Mouse (Mus musculus): Measurements from ENCODE around the gene Pik3ca. TPM values are rescaled to one million over a fixed set of nuclear protein-coding genes. Genes with fewer than 3 reads are reported as not detected.

Pik3ca gene
- polyA plus RNA-seq, 1 experiment from 2014 or later = 3.4 TPM

DNA sequence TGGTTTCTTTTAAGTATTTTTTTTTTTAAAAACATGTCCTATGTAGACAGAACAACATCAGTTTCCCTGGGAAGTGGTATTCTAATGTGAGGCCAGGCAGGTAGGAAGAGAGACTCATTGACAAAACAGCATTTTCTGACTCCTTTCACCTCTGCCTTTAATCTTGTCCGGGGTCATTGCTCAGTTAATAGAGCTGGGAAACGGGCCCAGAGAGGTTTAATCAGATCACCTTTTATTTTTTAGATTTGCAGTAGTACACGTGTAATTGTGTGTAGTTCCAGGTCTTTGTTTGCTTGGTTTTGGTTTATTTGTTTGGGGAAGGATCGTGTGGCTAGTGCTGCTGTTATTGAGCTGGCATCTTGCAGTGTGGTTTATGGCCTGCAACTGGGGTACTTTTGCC, 1.9 kb downstream of the Pik3ca start:
- no peaks in the 10 kb centered on the region for H3K36me3 ChIP-seq (replicated peaks; ENCODE audit: insufficient read depth, low read length)
- no peak overlapping the region for H3K9ac ChIP-seq (replicated peaks)
- no peak overlapping the region for H3K27ac ChIP-seq (ENCODE audit: low read depth)
- TF ChIP-seq CTCF (IDR thresholded peaks at IDR 0.05; ENCODE audit: low read depth) = no peak
- no peak for TF ChIP-seq EP300 (IDR thresholded peaks at IDR 0.05; ENCODE audit: low read depth)
- H3K27me3 ChIP-seq (ENCODE audit: insufficient read depth, low read length) = no peaks in the 10 kb centered on the region
- ATAC-seq = no peak
- DNase-seq = no peak
- 43% methylated on average over 4 of the region's 4 CpGs for WGBS (ENCODE audit: insufficient replicate concordance)
- no peaks in the 10 kb centered on the region for H3K9me3 ChIP-seq (ENCODE audit: low read length)
- H3K4me2 ChIP-seq (ENCODE audit: low read depth, low read length) = no peak overlapping the region
- peaks cover 32% of the 10 kb centered on the region for H3K4me1 ChIP-seq (ENCODE audit: insufficient read depth)
- H3K4me3 ChIP-seq (ENCODE audit: low read depth, low read length) = no peak overlapping the region

DNA sequence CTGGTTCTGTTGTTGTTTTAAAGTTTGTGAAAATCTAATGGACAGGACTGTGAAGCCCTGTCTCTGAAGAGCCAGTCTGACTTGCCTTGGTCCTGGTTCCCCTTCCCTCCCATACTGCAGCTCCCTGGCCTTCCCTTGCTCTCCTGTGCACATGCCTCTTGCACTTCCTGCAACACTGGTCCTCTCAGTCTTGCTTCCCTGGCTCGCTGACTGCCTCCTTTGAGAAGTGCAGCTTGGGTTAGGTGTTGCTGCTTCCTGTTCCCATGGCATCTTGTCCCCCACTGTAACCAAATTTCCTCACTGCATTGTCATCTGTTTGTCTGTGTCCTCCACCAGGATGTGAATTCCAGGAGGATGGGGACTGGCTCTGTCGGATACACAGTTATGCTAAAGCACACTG, 2.5 kb downstream of the Pik3ca start:
- no peak for ATAC-seq
- no peak for DNase-seq
- Histone ChIP-seq H3K27me3 (ENCODE audit: insufficient read depth, low read length) (no peaks in the 10 kb centered on the region), H3K27ac (ENCODE audit: low read depth) (no peak overlapping the region), H3K9me3 (ENCODE audit: low read length) (no peaks in the 10 kb centered on the region), H3K4me1 (ENCODE audit: insufficient read depth) (peaks cover 29% of the 10 kb centered on the region), H3K9ac (replicated peaks) (no peak overlapping the region), H3K4me3 (ENCODE audit: low read depth, low read length) (no peak overlapping the region), H3K4me2 (ENCODE audit: low read depth, low read length) (no peak overlapping the region), H3K36me3 (replicated peaks; ENCODE audit: insufficient read depth, low read length) (no peaks in the 10 kb centered on the region)
- 70% methylated on average over 2 of the region's 2 CpGs for WGBS (ENCODE audit: insufficient replicate concordance)
- TF ChIP-seq EP300 (IDR thresholded peaks at IDR 0.05; ENCODE audit: low read depth) = no peak
- TF ChIP-seq CTCF (IDR thresholded peaks at IDR 0.05; ENCODE audit: low read depth) = no peak

DNA sequence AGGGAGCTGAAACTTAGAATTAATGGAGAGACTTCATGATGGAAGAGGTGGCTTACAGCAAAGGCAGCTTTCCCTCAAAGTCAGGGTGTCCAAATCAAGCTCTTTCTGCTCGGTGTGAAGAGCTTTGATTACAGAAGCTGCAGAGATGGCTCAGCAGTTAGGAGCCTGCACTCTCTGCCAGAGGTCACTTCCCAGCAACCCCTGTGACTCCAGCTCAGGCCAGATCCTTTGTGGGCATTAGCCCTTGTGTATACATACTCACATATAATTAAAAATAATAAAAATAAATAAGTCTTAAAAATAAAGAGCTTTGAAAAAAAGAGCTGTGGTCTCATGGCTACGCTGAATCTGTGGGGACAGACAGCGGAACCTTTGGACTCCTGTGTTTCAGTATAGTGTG, 4.1 kb downstream of the Pik3ca start:
- no peak overlapping the region for H3K27ac ChIP-seq (ENCODE audit: low read depth)
- H3K4me3 ChIP-seq (ENCODE audit: low read depth, low read length) = no peak overlapping the region
- ATAC-seq (no peak), DNase-seq (no peak)
- H3K4me2 ChIP-seq (ENCODE audit: low read depth, low read length) = no peak overlapping the region
- peaks cover 29% of the 10 kb centered on the region for H3K4me1 ChIP-seq (ENCODE audit: insufficient read depth)
- H3K36me3 ChIP-seq (replicated peaks; ENCODE audit: insufficient read depth, low read length) = no peaks in the 10 kb centered on the region
- no peaks in the 10 kb centered on the region for H3K27me3 ChIP-seq (ENCODE audit: insufficient read depth, low read length)
- H3K9me3 ChIP-seq (ENCODE audit: low read length) = no peaks in the 10 kb centered on the region
- TF ChIP-seq CTCF (IDR thresholded peaks at IDR 0.05; ENCODE audit: low read depth) = no peak
- TF ChIP-seq EP300 (IDR thresholded peaks at IDR 0.05; ENCODE audit: low read depth) = no peak
- 61% methylated on average over 3 of the region's 3 CpGs for WGBS (ENCODE audit: insufficient replicate concordance)
- H3K9ac ChIP-seq (replicated peaks) = no peak overlapping the region

DNA sequence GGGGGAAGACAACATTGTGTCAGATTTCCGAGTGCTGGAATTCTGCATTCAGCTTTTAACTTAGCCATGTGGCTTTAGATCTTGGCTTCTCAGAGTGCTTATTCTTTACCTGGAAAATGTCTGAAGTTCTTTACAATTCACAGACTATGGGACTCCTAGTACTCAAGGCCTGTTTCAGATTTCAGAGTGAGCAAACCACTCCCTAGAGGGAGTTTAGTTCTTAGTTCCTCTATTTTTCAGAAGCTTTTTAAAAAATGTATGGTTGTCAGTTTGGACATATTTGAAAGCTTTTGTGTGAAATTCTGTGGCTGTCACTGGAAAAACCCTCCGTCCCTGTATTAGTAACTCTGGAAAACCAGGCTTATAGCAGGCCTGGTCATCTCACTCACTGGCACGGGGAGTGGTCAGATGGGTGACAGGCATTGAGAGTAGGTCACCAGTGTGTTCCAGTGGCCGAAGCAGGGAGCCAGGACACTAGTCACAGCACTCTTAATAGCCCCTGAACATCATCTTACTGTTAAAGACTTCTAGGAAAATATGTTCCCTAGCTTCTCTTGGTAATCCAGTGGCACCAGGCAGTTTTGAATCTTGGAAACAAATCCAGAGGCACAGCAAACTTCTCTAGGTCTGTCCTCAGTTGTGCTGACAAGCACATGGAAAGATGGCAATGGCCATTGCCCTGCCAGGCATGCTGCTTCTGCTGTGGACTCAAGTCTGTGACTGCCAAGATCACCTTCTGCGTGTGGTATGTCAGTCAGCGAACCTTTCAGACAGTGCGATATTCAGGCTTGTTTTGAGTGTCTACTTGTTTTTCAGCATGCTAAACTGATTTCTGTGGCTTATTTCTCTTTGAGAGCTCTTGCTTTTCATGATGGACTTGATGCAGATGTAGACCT, 5.8 kb downstream of the Pik3ca start:
- DNase-seq = no peak
- TF ChIP-seq CTCF (IDR thresholded peaks at IDR 0.05; ENCODE audit: low read depth) = no peak
- no peak for TF ChIP-seq EP300 (IDR thresholded peaks at IDR 0.05; ENCODE audit: low read depth)

DNA sequence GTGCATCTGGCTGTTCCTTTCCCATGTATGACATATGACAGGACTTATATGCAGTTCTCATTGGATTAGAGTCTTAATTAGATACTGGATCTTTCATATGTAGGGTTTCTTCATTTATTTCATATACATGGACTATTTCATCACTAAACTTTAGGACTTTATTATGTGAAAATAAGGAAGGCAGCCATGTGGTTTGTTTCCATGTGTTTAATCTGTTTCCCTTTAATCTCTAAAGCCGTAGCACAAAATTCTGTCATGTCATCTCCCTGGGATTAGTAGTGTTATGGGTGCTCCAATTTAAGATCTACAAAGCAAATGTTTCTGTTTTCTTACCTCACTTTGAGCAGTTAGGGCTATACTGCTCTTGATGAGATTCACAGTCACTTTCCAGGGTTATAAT, 8.2 kb downstream of the Pik3ca start:
- no peaks in the 10 kb centered on the region for H3K36me3 ChIP-seq (replicated peaks; ENCODE audit: insufficient read depth, low read length)
- H3K4me1 ChIP-seq (ENCODE audit: insufficient read depth) = peaks cover 13% of the 10 kb centered on the region; the same call in 1 of the 2 replicates
- no peaks in the 10 kb centered on the region for H3K27me3 ChIP-seq (ENCODE audit: insufficient read depth, low read length)
- H3K9ac ChIP-seq (replicated peaks) = no peak overlapping the region
- no peak overlapping the region for H3K4me3 ChIP-seq (ENCODE audit: low read depth, low read length)
- H3K27ac ChIP-seq (ENCODE audit: low read depth) = no peak overlapping the region
- DNase-seq (no peak), ATAC-seq (no peak)
- H3K4me2 ChIP-seq (ENCODE audit: low read depth, low read length) = no peak overlapping the region
- 51% methylated on average over 1 of the region's 1 CpGs for WGBS (ENCODE audit: insufficient replicate concordance)
- no peaks in the 10 kb centered on the region for H3K9me3 ChIP-seq (ENCODE audit: low read length)
- no peak for TF ChIP-seq CTCF (IDR thresholded peaks at IDR 0.05; ENCODE audit: low read depth)
- no peak for TF ChIP-seq EP300 (IDR thresholded peaks at IDR 0.05; ENCODE audit: low read depth)

More for the DNA sequence above, 5.8 kb downstream of the Pik3ca start:
- Histone ChIP-seq H3K4me3 (ENCODE audit: low read depth, low read length) (no peak overlapping the region), H3K4me1 (ENCODE audit: insufficient read depth) (peaks cover 29% of the 10 kb centered on the region), H3K9me3 (ENCODE audit: low read length) (no peaks in the 10 kb centered on the region), H3K9ac (replicated peaks) (no peak overlapping the region), H3K4me2 (ENCODE audit: low read depth, low read length) (no peak overlapping the region), H3K27ac (ENCODE audit: low read depth) (no peak overlapping the region), H3K36me3 (replicated peaks; ENCODE audit: insufficient read depth, low read length) (no peaks in the 10 kb centered on the region), H3K27me3 (ENCODE audit: insufficient read depth, low read length) (no peaks in the 10 kb centered on the region)
- ATAC-seq = no peak
- 70% methylated on average over 7 of the region's 7 CpGs for WGBS (ENCODE audit: insufficient replicate concordance)

DNA sequence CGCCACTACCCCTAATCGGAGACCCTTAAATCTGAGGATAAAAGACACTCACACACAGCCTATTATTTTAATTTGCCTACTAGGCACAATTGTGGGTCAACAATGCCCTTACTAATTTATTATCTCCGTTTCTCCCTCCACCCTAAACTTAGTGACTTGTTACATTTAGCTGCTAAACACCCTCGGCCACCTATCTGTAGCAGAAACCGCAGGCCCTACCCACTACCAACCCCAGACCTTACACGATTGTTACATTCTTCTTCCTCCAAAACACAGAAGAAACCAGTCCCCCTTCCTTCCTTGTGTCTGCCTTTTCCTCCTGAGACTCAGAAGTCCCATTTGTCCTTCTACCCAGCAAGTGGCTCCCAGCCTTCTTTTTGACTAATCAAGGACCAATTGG, 9.3 kb downstream of the Pik3ca start:
- 51% methylated on average over 6 of the region's 6 CpGs for WGBS (ENCODE audit: insufficient replicate concordance)
- Histone ChIP-seq H3K4me2 (ENCODE audit: low read depth, low read length) (no peak overlapping the region), H3K9me3 (ENCODE audit: low read length) (no peaks in the 10 kb centered on the region), H3K36me3 (replicated peaks; ENCODE audit: insufficient read depth, low read length) (no peaks in the 10 kb centered on the region), H3K4me1 (ENCODE audit: insufficient read depth) (peaks cover 9% of the 10 kb centered on the region; the same call in 1 of the 2 replicates), H3K9ac (replicated peaks) (no peak overlapping the region), H3K27ac (ENCODE audit: low read depth) (no peak overlapping the region), H3K27me3 (ENCODE audit: insufficient read depth, low read length) (no peaks in the 10 kb centered on the region), H3K4me3 (ENCODE audit: low read depth, low read length) (no peak overlapping the region)
- no peak for TF ChIP-seq CTCF (IDR thresholded peaks at IDR 0.05; ENCODE audit: low read depth)
- TF ChIP-seq EP300 (IDR thresholded peaks at IDR 0.05; ENCODE audit: low read depth) = no peak
- DNase-seq = no peak
- ATAC-seq = no peak
